Mouse (Mus musculus) spleen, embryonic (tissue): ENCODE measurements around the gene Gosr2.

Source experiments
- CTCF ChIA-PET: fragments of 350-600 bp; sonication (Branson Sonifier 250); formaldehyde crosslinking; loops from one replicate; lab custom pipeline; 2022; lab: Charles Lee

Gene Gosr2

DNA sequence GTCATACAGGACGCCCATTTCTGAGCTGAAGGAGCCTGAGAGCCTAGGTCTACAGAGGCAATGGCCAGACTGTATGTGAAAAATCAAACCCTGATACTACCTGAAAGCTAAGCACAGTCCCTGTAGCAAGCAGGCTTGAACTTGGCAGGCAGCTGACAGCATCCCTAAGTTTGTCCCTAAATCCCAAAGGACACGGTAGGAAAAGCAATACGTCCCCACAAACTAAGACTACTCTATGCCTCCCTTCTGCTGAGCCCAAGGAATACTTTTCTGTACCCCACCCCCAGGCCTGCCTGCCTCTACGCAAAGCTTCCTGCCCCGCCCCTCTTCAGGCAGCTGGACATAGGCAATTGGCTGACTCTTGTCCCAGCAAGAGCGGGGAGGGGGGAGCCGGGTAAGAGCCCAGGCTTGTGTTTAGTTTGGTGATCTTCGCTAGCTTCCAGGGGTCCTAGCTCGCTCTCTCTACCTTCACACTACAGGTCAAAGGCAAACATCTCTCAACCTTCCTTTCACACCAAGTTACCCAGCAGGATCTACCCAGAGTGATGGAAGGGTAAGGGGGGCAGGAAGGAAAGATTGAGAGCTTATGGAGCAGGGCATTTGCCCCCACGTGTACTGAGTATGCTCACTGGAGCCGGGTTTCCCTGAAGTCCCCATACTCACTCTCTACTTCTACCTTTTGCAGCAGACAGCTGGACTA, 49.6 kb downstream of the Gosr2 start:
- CTCF ChIA-PET: no interaction called here

DNA sequence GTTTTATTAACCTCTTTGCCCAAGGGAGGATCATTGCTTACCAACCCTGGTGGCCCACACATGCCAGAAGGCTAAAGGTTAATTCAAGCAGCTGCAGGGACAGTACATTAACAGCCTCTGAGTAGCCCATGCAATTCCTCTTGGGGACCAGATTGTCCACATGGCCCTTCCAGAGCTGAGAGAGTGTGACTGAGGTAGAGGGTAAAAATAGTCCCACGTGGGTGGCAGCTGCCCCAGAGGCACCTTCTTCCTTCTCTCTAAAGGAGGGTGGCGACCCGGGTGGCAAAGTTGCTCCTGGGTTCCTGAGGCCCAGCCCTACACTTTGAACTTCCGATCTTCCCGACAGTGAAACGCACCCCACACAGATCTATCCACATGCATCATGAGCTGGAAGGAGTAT, 51.4 kb downstream of the Gosr2 start:
- CTCF ChIA-PET: no interaction called here

DNA sequence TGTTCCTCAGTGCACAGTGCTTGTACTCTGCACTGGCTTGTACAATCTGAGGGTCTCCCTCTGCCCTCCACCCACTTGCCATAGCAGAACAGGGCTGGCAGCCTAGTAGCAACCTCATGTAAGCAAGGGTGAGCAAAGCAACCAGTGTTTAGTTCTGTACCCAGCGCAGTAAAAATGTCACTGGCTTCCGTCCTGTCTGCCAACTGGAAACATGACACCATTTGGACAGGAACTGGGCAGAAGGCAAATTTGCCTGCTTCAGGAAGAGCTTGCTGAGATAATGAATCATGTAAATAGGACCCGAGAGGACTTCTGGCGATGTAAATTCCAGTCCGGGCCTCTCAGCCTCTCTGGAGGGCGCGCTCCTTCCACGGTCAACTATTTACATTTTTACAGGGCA, 52.0 kb downstream of the Gosr2 start:
- CTCF ChIA-PET: no interaction called here

DNA sequence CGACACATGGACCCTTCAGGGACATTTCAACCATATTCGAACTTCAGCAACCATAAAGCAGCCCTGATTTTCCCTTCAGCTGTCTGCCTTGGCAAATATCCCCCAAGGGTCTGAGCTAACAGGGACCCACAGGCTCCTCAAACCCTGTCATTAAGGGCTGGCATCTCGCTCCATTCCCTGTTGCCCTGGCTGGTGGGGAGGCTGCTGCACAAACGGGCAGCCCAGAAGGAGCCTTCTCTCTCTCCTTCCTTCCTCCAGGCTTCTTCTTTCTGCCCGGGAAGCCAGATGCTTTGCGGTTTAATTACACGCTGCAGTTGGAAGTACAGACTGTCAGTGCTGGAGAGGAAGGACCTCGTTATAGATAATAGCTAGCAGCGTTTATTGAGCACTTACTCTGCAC, 54.5 kb downstream of the Gosr2 start:
- CTCF ChIA-PET: no interaction called here

DNA sequence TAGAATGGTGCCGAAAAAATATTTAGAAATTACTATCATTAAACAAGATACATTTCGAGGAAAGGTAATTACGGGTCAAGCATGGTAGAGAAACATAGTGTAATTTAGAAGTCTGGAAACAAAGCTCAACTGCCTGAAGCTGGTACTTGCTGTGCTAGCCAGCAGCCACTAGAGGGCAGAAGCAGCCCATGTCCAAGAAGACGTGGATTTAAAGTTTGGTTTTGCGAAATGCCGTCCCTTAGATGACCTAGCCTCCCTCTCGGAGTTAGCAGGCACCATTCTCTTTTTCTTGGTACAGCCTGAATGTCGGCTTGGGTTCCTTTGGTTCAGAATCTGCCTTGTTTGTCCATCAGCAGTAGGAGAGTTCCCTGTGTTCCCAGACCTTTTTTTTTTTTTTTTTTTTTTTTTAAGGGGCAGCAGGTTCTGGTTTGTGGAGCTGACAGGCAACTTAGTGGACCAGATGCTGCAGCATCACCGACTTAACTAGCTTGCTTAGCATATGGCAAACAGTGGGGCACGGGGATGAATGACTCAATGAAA, 58.2 kb downstream of the Gosr2 start:
- CTCF ChIA-PET: interaction anchor here (0.6 kb wide), 1 partner anchor 1413 kb away, joined by 5 read pairs; no protein-coding TSS in a partner anchor

DNA sequence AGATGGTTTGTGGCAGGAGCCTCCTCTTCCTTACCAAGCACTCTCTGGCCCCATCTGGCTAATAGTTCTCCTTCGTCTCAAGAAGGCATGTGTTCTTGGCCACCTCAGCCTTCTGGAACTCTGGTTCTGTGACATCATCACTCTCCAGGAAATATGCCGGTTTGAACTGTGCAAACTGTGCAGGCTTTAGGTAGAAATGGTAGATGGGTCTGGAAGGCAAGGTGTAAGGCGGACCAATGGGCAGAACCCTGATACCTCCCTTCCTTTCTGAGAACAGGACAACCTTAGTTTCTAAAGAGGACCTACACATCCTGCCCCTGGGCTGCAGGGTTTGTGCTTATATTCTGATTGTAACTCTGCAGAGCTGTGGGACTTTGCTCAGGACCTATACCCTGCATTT, 58.9 kb downstream of the Gosr2 start, which contains the start of gene Lyzl6:
TSS of gene Lyzl6 (minus strand) at position 101 of the 400 bp plus-strand sequence.
- CTCF ChIA-PET: no interaction called here

DNA sequence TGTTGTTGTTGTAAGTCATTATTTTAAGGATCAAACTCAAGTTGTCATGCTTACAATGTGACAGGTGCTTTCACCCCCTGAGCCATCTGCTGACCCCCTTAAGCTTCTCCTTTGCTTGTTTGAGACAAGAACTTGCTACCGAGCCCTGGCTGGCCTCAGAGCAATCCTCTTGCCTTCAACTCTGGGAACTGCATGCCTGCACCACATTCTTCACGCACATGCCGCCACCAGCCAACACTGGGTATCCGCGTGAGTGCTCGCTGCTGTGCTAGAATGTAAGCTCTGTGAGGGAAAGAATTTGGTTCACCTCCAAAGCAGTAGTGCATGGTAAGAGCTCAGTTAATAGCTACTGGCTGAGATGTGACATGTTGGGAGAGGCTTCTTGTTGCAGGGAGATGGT, 61.4 kb downstream of the Gosr2 start:
- CTCF ChIA-PET: interaction anchor here (0.5 kb wide), 1 partner anchor 1090 kb away, joined by 5 read pairs; no protein-coding TSS in a partner anchor

DNA sequence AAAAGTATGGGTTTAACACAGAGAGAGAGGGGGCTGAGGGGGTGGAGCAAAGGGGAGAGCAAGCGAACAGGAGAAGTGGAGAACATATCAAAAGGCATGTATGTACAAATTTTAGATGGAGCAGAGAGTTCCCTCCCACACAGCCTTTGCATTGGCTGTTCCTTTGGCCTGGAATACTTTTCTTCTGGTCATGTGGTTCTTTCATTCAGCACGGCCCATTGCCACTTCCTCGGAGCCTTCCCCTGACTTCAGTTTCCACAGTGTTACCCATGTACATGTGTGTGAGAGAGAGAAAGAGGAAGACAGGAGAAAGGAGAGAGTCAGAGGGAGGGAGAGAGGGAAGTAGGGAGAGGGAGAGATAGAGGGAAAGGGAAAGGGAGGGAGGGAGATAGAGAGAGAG, 62.2 kb downstream of the Gosr2 start:
- CTCF ChIA-PET: interaction anchor here (0.6 kb wide), 1 partner anchor 330 kb away, joined by 4 read pairs; no protein-coding TSS in a partner anchor

DNA sequence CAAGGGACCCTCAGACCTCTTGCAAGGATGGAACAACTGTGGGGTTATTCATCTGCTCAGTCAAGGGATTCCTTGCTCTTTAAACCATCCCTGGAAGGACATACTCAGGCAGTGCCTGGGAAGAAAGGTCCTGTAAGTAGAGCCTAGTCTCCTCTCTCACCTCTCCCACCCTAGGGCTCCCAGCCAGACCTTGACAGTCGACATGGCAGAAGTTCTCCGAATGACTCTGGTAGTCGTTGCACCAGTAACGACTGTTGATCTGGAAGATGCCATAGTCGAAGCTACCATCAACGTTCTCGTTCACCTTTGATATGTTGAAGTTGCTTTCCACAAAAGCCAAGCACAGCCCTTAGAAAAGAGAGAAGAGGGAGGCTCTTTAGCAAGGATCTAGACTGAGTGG, 62.9 kb downstream of the Gosr2 start:
- CTCF ChIA-PET: interaction anchor here (0.6 kb wide), 1 partner anchor 331 kb away, joined by 4 read pairs; no protein-coding TSS in a partner anchor

DNA sequence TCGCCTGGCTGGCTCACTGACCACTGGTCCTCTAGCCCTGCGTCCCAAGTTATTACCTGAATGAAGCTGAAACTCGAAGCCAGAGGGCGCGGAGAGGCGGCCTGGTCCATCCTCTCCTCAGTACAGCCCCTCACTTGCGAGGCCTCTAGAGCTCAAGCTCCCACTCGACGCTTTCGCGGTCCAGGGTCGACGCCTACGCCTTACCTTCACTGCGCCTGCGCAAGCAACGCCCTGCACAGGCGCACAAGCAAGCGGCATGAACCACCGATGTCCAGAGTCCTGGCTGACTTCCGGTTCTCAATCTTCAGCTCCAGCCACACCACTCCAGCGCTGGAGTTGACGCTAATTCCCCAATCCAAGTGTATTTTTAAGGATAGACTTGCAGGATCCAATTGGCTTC, 70.2 kb downstream of the Gosr2 start:
- CTCF ChIA-PET: no interaction called here
